Mouse (Mus musculus) frontal cortex, postnatal 36 days (tissue): ENCODE measurements at regions not wholly inside any gene's neighbourhood (a gene's known extent, or its start where the extent isn't known, plus 50 kb on each side); places are given as distances from the start of the nearest gene placed in this dataset.

Experiments used
- DNase-seq, 2 experiments: peaks; one replicate each; pipeline ENCODE4 v3.0.0; 2022; ENCODE audit warnings: low spot score in 2 of 2

DNA sequence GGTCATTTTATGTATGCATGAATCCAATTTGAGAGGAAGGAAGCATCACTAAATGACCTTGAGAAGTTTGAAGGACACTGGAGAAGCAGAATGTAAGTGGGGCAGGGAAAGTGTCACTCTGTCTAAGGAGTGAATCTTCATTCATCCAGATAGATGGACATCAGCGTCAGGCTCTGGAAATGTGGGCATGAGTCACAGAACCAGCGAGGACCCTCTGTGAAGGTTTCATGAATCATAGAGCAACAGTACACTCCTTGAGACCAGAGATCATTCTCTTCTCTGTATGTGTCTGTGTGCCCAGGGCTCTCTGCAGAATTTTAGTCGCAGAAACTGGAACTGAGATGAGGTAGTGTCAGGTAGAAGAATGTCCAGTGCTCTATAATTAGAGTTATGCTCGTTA lies 62.4 kb upstream of the Lypd6 start:
- DNase-seq: no peak

- DNase-seq: no peak
Measured at GRCm38 (mm10) chr2:50004674-50005527, 61.3 kb upstream of the Lypd6 start.

- no peak for DNase-seq
Measured at GRCm38 (mm10) chr2:50008282-50008681, 57.9 kb upstream of the Lypd6 start.

- no peak for DNase-seq
Measured at GRCm38 (mm10) chr2:50010409-50010808, 55.8 kb upstream of the Lypd6 start.

DNA sequence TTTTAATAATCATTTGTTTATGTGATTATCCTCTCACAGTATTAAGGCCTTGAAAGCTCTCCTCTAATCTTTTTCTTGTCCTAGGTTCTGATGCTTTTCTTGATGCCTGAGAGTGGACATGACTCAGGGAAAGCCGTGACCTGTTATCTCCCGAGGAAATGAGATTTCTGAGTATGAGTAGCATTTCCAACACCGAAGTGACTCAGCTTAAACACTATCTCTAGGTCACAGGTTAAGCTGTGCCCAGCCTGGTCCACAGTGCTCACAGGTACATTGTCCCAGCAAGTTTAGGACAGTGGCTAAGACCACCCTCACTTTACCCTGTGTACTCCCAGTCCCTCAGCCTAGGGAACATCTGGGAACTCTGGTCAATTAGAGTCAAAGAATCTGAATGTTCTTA lies 53.9 kb upstream of the Lypd6 start:
- no peak for DNase-seq

GRCm38 (mm10) chr2:50013248-50013647 lies 53.0 kb upstream of the Lypd6 start:
- DNase-seq: peak; percentile 62 to 86

DNA sequence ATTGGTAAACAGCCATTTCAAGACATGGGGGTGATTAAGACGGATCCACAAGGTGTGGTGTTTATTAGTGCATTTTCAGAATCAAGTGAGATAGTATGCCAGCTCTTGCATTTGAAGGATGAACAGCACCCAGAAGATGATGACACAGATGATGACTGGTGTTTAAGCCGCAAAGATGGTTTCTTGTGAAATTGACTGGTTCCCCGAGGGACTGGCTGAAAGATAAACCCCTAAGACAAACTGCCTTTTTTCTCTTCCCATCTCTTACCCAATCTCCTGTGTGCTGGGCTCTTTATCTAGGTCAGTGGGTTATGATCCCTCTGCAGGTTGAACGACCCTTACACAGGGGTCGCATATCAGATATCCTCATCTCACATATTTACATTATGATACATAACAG lies 52.3 kb upstream of the Lypd6 start:
- no peak for DNase-seq

GRCm38 (mm10) chr2:50014683-50015082 lies 51.5 kb upstream of the Lypd6 start:
- peak; percentile 19 to 67 for DNase-seq
